Comparison of ENCODE assay signal across 11 mouse cellular contexts in genomic region chr17:45681588-45681987, GRCm38 (mm10). TPM values are rescaled to one million over a fixed set of nuclear protein-coding genes. Genes with fewer than 3 reads are reported as not detected.
DNase-seq lines count a peak whose midpoint lies in the region; ATAC-seq and TF ChIP-seq lines count a peak whose summit lies in the region.
"Had no signal": no experiment of that assay in that cellular context is flagged by ENCODE, and none has a peak within 500 bp of the region (broad histone marks: within the 10 kb centered on the region; RNA-seq: fewer than 3 reads in every experiment).

No protein-coding gene starts in this region.

- H3K27ac ChIP-seq in hindbrain, postnatal 0 days = no peak overlapping the region
- H3K27ac ChIP-seq in hindbrain, embryonic 14.5 days = no peak overlapping the region
- no peak overlapping the region for H3K27ac ChIP-seq in midbrain, embryonic 11.5 days (ENCODE audit: low read depth, low read length)
- H3K27ac ChIP-seq in midbrain, embryonic 13.5 days = no peak overlapping the region
- no peak overlapping the region for H3K27ac ChIP-seq in forebrain, embryonic 13.5 days
- H3K27ac ChIP-seq in heart, embryonic 11.5 days (ENCODE audit: low read depth, low read length) = no peak overlapping the region

- peak; percentile 40 for DNase-seq in hindbrain, postnatal 0 days (ENCODE audit: low spot score)
- DNase-seq in hindbrain, embryonic 14.5 days (ENCODE audit: low spot score) = no peak
- peak; percentile 88 for DNase-seq in midbrain, embryonic 11.5 days (ENCODE audit: low spot score, missing footprints)
- DNase-seq in MN1 (ENCODE audit: low spot score) = peak; percentile 39
- peak; percentile 55 for DNase-seq in naive thymus-derived CD4-positive, alpha-beta T cell, adult 2 months (ENCODE audit: low read depth)
- DNase-seq: right cerebral cortex, postnatal 25 days had no signal

- peaks cover 16% of the 10 kb centered on the region for H3K36me3 ChIP-seq in hindbrain, postnatal 0 days (ENCODE audit: insufficient read depth, low read length)
- peaks cover 23% of the 10 kb centered on the region for H3K36me3 ChIP-seq in hindbrain, embryonic 14.5 days (replicated peaks; ENCODE audit: control insufficient read depth, insufficient read depth)
- no peaks in the 10 kb centered on the region; the same call in 1 of the 2 replicates for H3K36me3 ChIP-seq in midbrain, embryonic 11.5 days (ENCODE audit: control insufficient read depth, insufficient read depth, low read length)
- H3K36me3 ChIP-seq in midbrain, embryonic 13.5 days = peaks cover 27% of the 10 kb centered on the region
- peaks cover 24% of the 10 kb centered on the region for H3K36me3 ChIP-seq in forebrain, embryonic 13.5 days (ENCODE audit: poor library complexity, severe bottlenecking)
- H3K36me3 ChIP-seq in heart, embryonic 11.5 days (ENCODE audit: control insufficient read depth, insufficient read depth, low read length) = peaks cover 6% of the 10 kb centered on the region; the same call in 1 of the 2 replicates

- TF ChIP-seq CTCF in hindbrain, postnatal 0 days (IDR thresholded peaks at IDR 0.05; ENCODE audit: low read depth) = peak; percentile 64

- ATAC-seq in hindbrain, postnatal 0 days = no peak
- ATAC-seq in hindbrain, embryonic 14.5 days (ENCODE audit: low FRiP score) = no peak
- ATAC-seq in midbrain, embryonic 11.5 days (ENCODE audit: low FRiP score) = no peak
- no peak for ATAC-seq in midbrain, embryonic 13.5 days
- ATAC-seq in forebrain, embryonic 13.5 days = no peak
- no peak for ATAC-seq in heart, embryonic 11.5 days (replicated peaks; ENCODE audit: insufficient number of reproducible peaks, low FRiP score, low TSS enrichment)

- H3K4me3 ChIP-seq in hindbrain, postnatal 0 days (ENCODE audit: low read length) = no peak overlapping the region
- H3K4me3 ChIP-seq in hindbrain, embryonic 14.5 days (replicated peaks; ENCODE audit: low read length) = no peak overlapping the region
- H3K4me3 ChIP-seq in midbrain, embryonic 11.5 days (ENCODE audit: low read depth, low read length) = no peak overlapping the region
- no peak overlapping the region for H3K4me3 ChIP-seq in midbrain, embryonic 13.5 days (replicated peaks)
- H3K4me3 ChIP-seq in forebrain, embryonic 13.5 days = no peak overlapping the region
- no peak overlapping the region for H3K4me3 ChIP-seq in heart, embryonic 11.5 days (ENCODE audit: low read depth, low read length)
- H3K4me3 ChIP-seq: limb, embryonic 15.5 days had no signal

- H3K27me3 ChIP-seq in hindbrain, postnatal 0 days (ENCODE audit: insufficient read depth, low read length) = no peaks in the 10 kb centered on the region
- H3K27me3 ChIP-seq in hindbrain, embryonic 14.5 days (ENCODE audit: control insufficient read depth, insufficient read depth, low read length) = no peaks in the 10 kb centered on the region
- H3K27me3 ChIP-seq in midbrain, embryonic 11.5 days (ENCODE audit: control insufficient read depth, insufficient read depth, low read length) = no peaks in the 10 kb centered on the region
- no peaks in the 10 kb centered on the region for H3K27me3 ChIP-seq in midbrain, embryonic 13.5 days
- H3K27me3 ChIP-seq in forebrain, embryonic 13.5 days = no peaks in the 10 kb centered on the region
- no peaks in the 10 kb centered on the region for H3K27me3 ChIP-seq in heart, embryonic 11.5 days (ENCODE audit: control insufficient read depth, insufficient read depth, low read length)
- H3K27me3 ChIP-seq: limb, embryonic 15.5 days had no signal

- 100% methylated on average over 1 of the region's 1 CpGs for WGBS in hindbrain, postnatal 0 days
- 94% methylated on average over 1 of the region's 1 CpGs for WGBS in hindbrain, embryonic 14.5 days
- 94% methylated on average over 1 of the region's 1 CpGs for WGBS in midbrain, embryonic 11.5 days
- WGBS in midbrain, embryonic 13.5 days = 96% methylated on average over 1 of the region's 1 CpGs
- 94% methylated on average over 1 of the region's 1 CpGs for WGBS in forebrain, embryonic 13.5 days
- WGBS in heart, embryonic 11.5 days (ENCODE audit: insufficient replicate concordance) = 97% methylated on average over 1 of the region's 1 CpGs

- H3K4me1 ChIP-seq in hindbrain, postnatal 0 days (ENCODE audit: insufficient read depth, low read length) = peaks cover 15% of the 10 kb centered on the region
- peaks cover 19% of the 10 kb centered on the region for H3K4me1 ChIP-seq in hindbrain, embryonic 14.5 days (replicated peaks; ENCODE audit: control insufficient read depth, insufficient read depth, low read length)
- peaks cover 14% of the 10 kb centered on the region for H3K4me1 ChIP-seq in midbrain, embryonic 11.5 days (ENCODE audit: control insufficient read depth, insufficient read depth, low read length)
- peaks cover 34% of the 10 kb centered on the region for H3K4me1 ChIP-seq in midbrain, embryonic 13.5 days (replicated peaks)
- H3K4me1 ChIP-seq in forebrain, embryonic 13.5 days = peaks cover 26% of the 10 kb centered on the region
- peaks cover 19% of the 10 kb centered on the region for H3K4me1 ChIP-seq in heart, embryonic 11.5 days (ENCODE audit: control insufficient read depth, insufficient read depth, low read length)

- H3K9me3 ChIP-seq in hindbrain, postnatal 0 days (ENCODE audit: low read length) = no peaks in the 10 kb centered on the region
- H3K9me3 ChIP-seq in hindbrain, embryonic 14.5 days (ENCODE audit: control insufficient read depth, low read length) = no peaks in the 10 kb centered on the region
- H3K9me3 ChIP-seq in midbrain, embryonic 11.5 days (ENCODE audit: control insufficient read depth, low read length) = no peaks in the 10 kb centered on the region
- H3K9me3 ChIP-seq in midbrain, embryonic 13.5 days = no peaks in the 10 kb centered on the region
- H3K9me3 ChIP-seq in forebrain, embryonic 13.5 days (replicated peaks) = no peaks in the 10 kb centered on the region
- no peaks in the 10 kb centered on the region for H3K9me3 ChIP-seq in heart, embryonic 11.5 days (replicated peaks; ENCODE audit: control insufficient read depth, low read length)
- H3K9me3 ChIP-seq: limb, embryonic 15.5 days had no signal

- no peak overlapping the region for H3K4me2 ChIP-seq in hindbrain, postnatal 0 days (ENCODE audit: low read depth, low read length)
- H3K4me2 ChIP-seq in hindbrain, embryonic 14.5 days (replicated peaks) = no peak overlapping the region
- no peak overlapping the region for H3K4me2 ChIP-seq in midbrain, embryonic 11.5 days
- no peak overlapping the region for H3K4me2 ChIP-seq in midbrain, embryonic 13.5 days (replicated peaks)
- no peak overlapping the region for H3K4me2 ChIP-seq in forebrain, embryonic 13.5 days
- no peak overlapping the region for H3K4me2 ChIP-seq in heart, embryonic 11.5 days

- H3K9ac ChIP-seq in hindbrain, postnatal 0 days (replicated peaks; ENCODE audit: low read length) = no peak overlapping the region
- no peak overlapping the region for H3K9ac ChIP-seq in hindbrain, embryonic 14.5 days
- H3K9ac ChIP-seq in midbrain, embryonic 11.5 days (ENCODE audit: low read length) = no peak overlapping the region
- H3K9ac ChIP-seq in midbrain, embryonic 13.5 days (replicated peaks) = no peak overlapping the region
- H3K9ac ChIP-seq in forebrain, embryonic 13.5 days = no peak overlapping the region
- no peak overlapping the region for H3K9ac ChIP-seq in heart, embryonic 11.5 days (ENCODE audit: low read depth, low read length)

RNA-seq across cellular contexts. Expression of gene Mrpl14, which starts 4.5 kb away (rescaled TPM):
- 41.3 and 58.7 TPM in 2 replicates for total RNA-seq in hindbrain, postnatal 0 days (2014; rRNA removed)
- 117 and 119 TPM in 2 replicates for polyA plus RNA-seq in hindbrain, postnatal 0 days (2015; fragmentation: Nextera tagmentation; extraction: Ambion mirVana)
- 116 and 132 TPM in 2 replicates for polyA plus RNA-seq in hindbrain, embryonic 14.5 days (2014; fragmentation: Nextera tagmentation; extraction: Ambion mirVana)
- polyA plus RNA-seq in midbrain, embryonic 11.5 days (2014; fragmentation: Nextera tagmentation; extraction: Ambion mirVana) = 111 and 114 TPM in 2 replicates
- polyA plus RNA-seq in midbrain, embryonic 13.5 days (2015; fragmentation: Nextera tagmentation; extraction: Ambion mirVana) = 115 and 121 TPM in 2 replicates
- 116 and 125 TPM in 2 replicates for polyA plus RNA-seq in forebrain, embryonic 13.5 days (2015; fragmentation: Nextera tagmentation; extraction: Ambion mirVana)
- 131 and 135 TPM in 2 replicates for polyA plus RNA-seq in heart, embryonic 11.5 days (2014; fragmentation: Nextera tagmentation; extraction: Ambion mirVana)

RNA-seq across cellular contexts. Expression of gene Tmem63b, which starts 5.1 kb away (rescaled TPM):
- 241 and 252 TPM in 2 replicates for total RNA-seq in hindbrain, postnatal 0 days (2014; rRNA removed)
- 123 and 139 TPM in 2 replicates for polyA plus RNA-seq in hindbrain, postnatal 0 days (2015; fragmentation: Nextera tagmentation; extraction: Ambion mirVana)
- polyA plus RNA-seq in hindbrain, embryonic 14.5 days (2014; fragmentation: Nextera tagmentation; extraction: Ambion mirVana) = 114 and 116 TPM in 2 replicates
- polyA plus RNA-seq in midbrain, embryonic 11.5 days (2014; fragmentation: Nextera tagmentation; extraction: Ambion mirVana) = 43.3 and 49.3 TPM in 2 replicates
- polyA plus RNA-seq in midbrain, embryonic 13.5 days (2015; fragmentation: Nextera tagmentation; extraction: Ambion mirVana) = 124 and 133 TPM in 2 replicates
- polyA plus RNA-seq in forebrain, embryonic 13.5 days (2015; fragmentation: Nextera tagmentation; extraction: Ambion mirVana) = 91.1 and 92.9 TPM in 2 replicates
- polyA plus RNA-seq in heart, embryonic 11.5 days (2014; fragmentation: Nextera tagmentation; extraction: Ambion mirVana) = 27.6 and 29.8 TPM in 2 replicates

RNA-seq across cellular contexts. Expression of gene Capn11, which starts 22.5 kb away (rescaled TPM):
- 0.42 and 1.8 TPM in 2 replicates for total RNA-seq in hindbrain, postnatal 0 days (2014; rRNA removed)
- polyA plus RNA-seq in hindbrain, postnatal 0 days (2015; fragmentation: Nextera tagmentation; extraction: Ambion mirVana) = 0.14 and 2.0 TPM in 2 replicates
- 2.3 TPM in 1 of 2 replicates, not detected in the other for polyA plus RNA-seq in hindbrain, embryonic 14.5 days (2014; fragmentation: Nextera tagmentation; extraction: Ambion mirVana)
- polyA plus RNA-seq in midbrain, embryonic 11.5 days (2014; fragmentation: Nextera tagmentation; extraction: Ambion mirVana) = 0.52 and 0.84 TPM in 2 replicates
- 0.52 and 0.92 TPM in 2 replicates for polyA plus RNA-seq in midbrain, embryonic 13.5 days (2015; fragmentation: Nextera tagmentation; extraction: Ambion mirVana)
- 0.30 and 0.72 TPM in 2 replicates for polyA plus RNA-seq in forebrain, embryonic 13.5 days (2015; fragmentation: Nextera tagmentation; extraction: Ambion mirVana)
- 0.32 and 0.52 TPM in 2 replicates for polyA plus RNA-seq in heart, embryonic 11.5 days (2014; fragmentation: Nextera tagmentation; extraction: Ambion mirVana)
- total RNA-seq: heart, postnatal 10 days had no signal

RNA-seq across cellular contexts. Expression of gene 1600014C23Rik, which starts 52.1 kb away (rescaled TPM):
- total RNA-seq in hindbrain, postnatal 0 days (2014; rRNA removed) = not detected in 2 replicates
- 0.51 and 0.64 TPM in 2 replicates for polyA plus RNA-seq in hindbrain, postnatal 0 days (2015; fragmentation: Nextera tagmentation; extraction: Ambion mirVana)
- polyA plus RNA-seq in hindbrain, embryonic 14.5 days (2014; fragmentation: Nextera tagmentation; extraction: Ambion mirVana) = not detected in 2 replicates
- 0.48 TPM in 1 of 2 replicates, not detected in the other for polyA plus RNA-seq in midbrain, embryonic 11.5 days (2014; fragmentation: Nextera tagmentation; extraction: Ambion mirVana)
- polyA plus RNA-seq in midbrain, embryonic 13.5 days (2015; fragmentation: Nextera tagmentation; extraction: Ambion mirVana) = not detected in 2 replicates
- polyA plus RNA-seq in forebrain, embryonic 13.5 days (2015; fragmentation: Nextera tagmentation; extraction: Ambion mirVana) = 0.48 TPM in 1 of 2 replicates, not detected in the other
- 0.48 and 0.80 TPM in 2 replicates for polyA plus RNA-seq in heart, embryonic 11.5 days (2014; fragmentation: Nextera tagmentation; extraction: Ambion mirVana)
- total RNA-seq: heart, postnatal 10 days had no signal
- polyA plus RNA-seq: limb, embryonic 15.5 days had no signal
